Mouse (Mus musculus): ENCODE measurements around the gene Plppr1.

Plppr1 gene

GRCm38 (mm10) chr4:49118842-49119241 is 59.8 kb downstream of the Plppr1 start:
- no peak for DNase-seq (ENCODE audit: low read depth)

GRCm38 (mm10) chr4:49144798-49145197 is 85.7 kb downstream of the Plppr1 start:
- DNase-seq (ENCODE audit: low read depth), result no peak

GRCm38 (mm10) chr4:49148775-49149174 is 89.7 kb downstream of the Plppr1 start:
- DNase-seq (ENCODE audit: low read depth), result no peak

GRCm38 (mm10) chr4:49149251-49149650 is 90.2 kb downstream of the Plppr1 start:
- no peak for DNase-seq (ENCODE audit: low read depth)

GRCm38 (mm10) chr4:49153849-49154248 is 94.8 kb downstream of the Plppr1 start:
- no peak for DNase-seq (ENCODE audit: low read depth)

- DNase-seq (ENCODE audit: low read depth), result no peak
These were observed 97.7 kb downstream of the Plppr1 start for GRCm38 (mm10) chr4:49156781-49157180.

GRCm38 (mm10) chr4:49163285-49163684 is 104.2 kb downstream of the Plppr1 start:
- DNase-seq (ENCODE audit: low read depth), result no peak

- DNase-seq (ENCODE audit: low read depth), result no peak
These were observed 107.3 kb downstream of the Plppr1 start for GRCm38 (mm10) chr4:49166391-49166790.

GRCm38 (mm10) chr4:49167030-49167429 is 108.0 kb downstream of the Plppr1 start:
- DNase-seq (ENCODE audit: low read depth), result no peak

- no peak for DNase-seq (ENCODE audit: low read depth)
These were observed 110.4 kb downstream of the Plppr1 start for GRCm38 (mm10) chr4:49169498-49169897.

GRCm38 (mm10) chr4:49178101-49178500 is 119.0 kb downstream of the Plppr1 start:
- no peak for DNase-seq (ENCODE audit: low read depth)

- no peak for DNase-seq (ENCODE audit: low read depth)
These were observed 119.8 kb downstream of the Plppr1 start for GRCm38 (mm10) chr4:49178891-49179290.

- no peak for DNase-seq (ENCODE audit: low read depth)
These were observed 120.6 kb downstream of the Plppr1 start for GRCm38 (mm10) chr4:49179471-49180181.

- DNase-seq (ENCODE audit: low read depth), result no peak
These were observed 131.0 kb downstream of the Plppr1 start for GRCm38 (mm10) chr4:49189991-49190526.

GRCm38 (mm10) chr4:49197125-49197747 is 138.2 kb downstream of the Plppr1 start:
- DNase-seq (ENCODE audit: low read depth), result no peak

GRCm38 (mm10) chr4:49210457-49210856 is 151.4 kb downstream of the Plppr1 start:
- no peak for DNase-seq (ENCODE audit: low read depth)

- DNase-seq (ENCODE audit: low read depth), result no peak
These were observed 152.5 kb downstream of the Plppr1 start for GRCm38 (mm10) chr4:49211582-49211981.

- no peak for DNase-seq (ENCODE audit: low read depth)
These were observed 153.8 kb downstream of the Plppr1 start for GRCm38 (mm10) chr4:49212616-49213544.

GRCm38 (mm10) chr4:49214341-49214740 is 155.3 kb downstream of the Plppr1 start:
- DNase-seq (ENCODE audit: low read depth), result no peak

- DNase-seq (ENCODE audit: low read depth), result no peak
These were observed 164.4 kb downstream of the Plppr1 start for GRCm38 (mm10) chr4:49223501-49223900.

GRCm38 (mm10) chr4:49225021-49225420 is 165.9 kb downstream of the Plppr1 start:
- no peak for DNase-seq (ENCODE audit: low read depth)
